Mouse (Mus musculus): ENCODE results near the gene Kcnh1. TPM values are rescaled to one million over a fixed set of nuclear protein-coding genes. Genes with fewer than 3 reads are reported as not detected.

Kcnh1 gene
- total RNA-seq, 2 experiments from 2014 or later, result 0.04 to 0.07 TPM

GRCm38 (mm10) chr1:192555516-192555915 is 364.9 kb downstream of the Kcnh1 start:
- no peak for DNase-seq
- intact Hi-C loops (cut with DNase I; ENCODE audit: low total_unique reads), result no loop called here

GRCm38 (mm10) chr1:192557978-192558594 is 367.5 kb downstream of the Kcnh1 start:
- no peak for DNase-seq
- intact Hi-C loops (cut with DNase I; ENCODE audit: low total_unique reads), result no loop called here

DNA sequence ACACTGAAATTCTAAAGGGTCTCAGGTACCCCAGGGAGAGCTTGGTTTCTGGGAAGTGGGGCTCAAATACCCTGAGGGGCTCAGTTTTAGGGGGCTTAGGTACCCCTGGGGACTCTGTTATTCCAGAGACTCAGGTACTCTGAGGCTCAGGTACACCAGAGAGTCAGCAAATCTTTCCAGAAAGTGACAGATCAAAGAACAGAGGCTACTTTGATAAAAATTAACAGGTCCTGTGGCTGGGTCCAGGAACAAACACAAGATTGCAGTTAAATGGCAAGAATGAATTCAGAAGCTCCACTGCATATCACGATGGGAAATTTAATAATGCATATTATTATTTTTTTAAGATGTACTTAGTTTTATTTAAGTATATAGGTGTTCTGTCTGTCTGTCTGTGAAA is 368.8 kb downstream of the Kcnh1 start:
- DNase-seq, result no peak
- intact Hi-C loops (cut with DNase I; ENCODE audit: low total_unique reads), result no loop called here

Other genes starting within 250 kb of the Kcnh1 start
- gene Rd3, start 213.4 kb upstream of the Kcnh1 start, total RNA-seq (2021), result under 1 TPM in 1 of 2 experiments, not detected in 1; 0.06 TPM
- gene Traf5, start 98.2 kb upstream of the Kcnh1 start, total RNA-seq (2021), result 1 to 10 TPM; 3.6 to 5.6 TPM
- gene Rcor3, start 52.7 kb upstream of the Kcnh1 start, total RNA-seq (2021), result 10 to 100 TPM; 17.5 to 19.8 TPM